Mouse (Mus musculus) fat pad, adult 2 months (tissue): ENCODE results near the gene Robo1.

Experiments used
- DNase-seq: peaks from one replicate; pipeline ENCODE4 v3.0.0-alpha.2; 2011; ENCODE audit warnings: low read depth, low spot score; ENCODE audit errors: extremely low read depth

The Robo1 gene

GRCm38 (mm10) chr16:72670240-72671038 lies 362.3 kb downstream of the Robo1 start:
- DNase-seq: no peak

GRCm38 (mm10) chr16:72677234-72677633 lies 369.1 kb downstream of the Robo1 start:
- no peak for DNase-seq

DNA sequence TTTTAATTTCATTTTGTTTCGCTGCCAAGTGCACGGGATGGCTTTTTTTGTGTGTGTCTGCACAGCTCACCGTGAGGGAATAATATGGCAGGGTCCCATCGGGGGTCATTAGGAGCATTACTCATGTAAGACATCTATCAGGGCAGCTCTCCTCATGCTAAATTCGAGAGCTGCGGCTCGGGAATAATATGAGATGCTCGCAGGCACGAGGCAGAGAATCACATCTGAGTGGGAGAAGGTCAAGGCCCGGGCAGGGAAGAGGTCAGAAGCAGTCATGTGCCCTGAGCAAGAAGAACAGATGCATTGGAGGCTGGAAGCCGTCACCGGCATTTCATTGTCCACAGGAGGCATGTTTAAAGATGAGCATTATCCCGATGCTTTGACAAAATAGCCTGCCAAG lies 370.3 kb downstream of the Robo1 start:
- DNase-seq: no peak

DNA sequence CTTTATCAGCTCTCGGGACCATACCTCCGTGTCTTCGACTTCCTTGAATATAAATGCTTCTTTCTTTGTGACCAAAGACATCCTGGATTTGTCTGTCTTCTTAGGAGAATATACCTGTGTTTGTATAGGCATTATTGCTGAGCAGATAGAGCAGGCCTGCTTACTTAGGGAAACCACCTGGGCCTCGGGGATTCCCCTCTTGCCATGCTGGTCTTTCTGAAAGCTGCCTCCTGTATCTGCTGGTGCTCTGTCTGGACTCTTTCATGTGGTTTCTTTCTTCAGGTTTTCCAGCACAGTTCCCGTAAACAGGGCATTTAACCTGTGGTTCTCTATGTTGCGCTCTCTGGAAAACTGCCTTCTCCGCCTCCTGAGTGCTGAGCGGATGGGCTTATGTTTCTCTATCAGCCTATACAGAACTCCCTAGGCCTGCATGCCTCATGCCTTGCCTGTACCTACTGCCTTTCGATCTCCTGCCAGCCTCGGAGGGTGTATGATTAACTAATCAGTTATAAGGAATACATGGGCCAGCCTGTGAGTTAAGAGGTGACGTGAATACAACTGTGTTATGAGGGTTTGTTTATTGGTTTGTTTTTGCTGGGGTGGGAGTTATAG lies 370.9 kb downstream of the Robo1 start:
- no peak for DNase-seq

- DNase-seq: no peak
These were observed 377.7 kb downstream of the Robo1 start for GRCm38 (mm10) chr16:72685604-72686479.

DNA sequence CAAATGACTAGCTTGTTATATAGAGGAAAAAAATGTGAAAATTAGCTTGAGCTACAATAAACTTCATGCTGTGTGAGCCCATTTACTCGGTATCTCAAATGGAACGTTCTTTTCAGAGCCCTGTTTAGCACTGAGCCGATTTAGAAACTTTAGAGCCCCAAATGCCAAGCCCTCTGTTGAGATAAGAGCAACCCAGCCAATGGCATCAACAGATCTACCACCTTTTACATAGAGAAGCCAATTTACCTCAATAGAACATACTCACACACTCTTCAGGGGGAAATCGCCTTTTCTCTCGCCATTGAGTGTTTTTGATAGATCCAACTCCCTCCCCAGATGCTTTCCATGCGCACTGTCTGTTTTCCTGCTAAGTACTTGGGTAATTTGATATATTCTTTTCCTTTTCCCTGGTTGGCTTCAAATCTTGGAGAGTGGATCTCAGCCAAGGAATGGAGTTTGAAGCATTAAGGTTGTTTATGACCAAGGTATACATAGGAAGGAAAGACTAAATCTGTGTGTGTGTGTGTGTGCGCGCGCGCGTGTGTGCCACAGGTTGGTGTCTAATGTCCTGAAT lies 378.5 kb downstream of the Robo1 start:
- no peak for DNase-seq

DNA sequence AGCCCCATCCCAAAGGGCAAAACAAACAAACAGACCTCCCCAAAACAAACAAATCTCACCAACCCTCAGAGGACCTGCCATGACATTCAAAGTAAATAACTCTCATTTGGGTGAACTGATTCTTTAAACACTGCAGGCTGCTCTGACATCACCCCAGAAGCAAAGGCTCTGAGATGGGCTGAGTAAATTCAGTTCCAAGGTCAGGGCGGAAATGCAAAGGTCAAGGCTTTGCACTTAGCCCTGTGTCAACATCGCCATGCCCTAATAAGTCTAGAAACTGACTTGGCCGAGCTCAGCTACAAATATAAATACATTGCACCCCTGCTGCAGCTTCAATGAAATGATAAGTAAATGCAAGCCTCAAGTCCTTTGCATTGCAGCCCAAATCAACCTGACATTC lies 379.5 kb downstream of the Robo1 start:
- no peak for DNase-seq

GRCm38 (mm10) chr16:72688185-72688681 lies 380.1 kb downstream of the Robo1 start:
- DNase-seq: peak; percentile 30

DNA sequence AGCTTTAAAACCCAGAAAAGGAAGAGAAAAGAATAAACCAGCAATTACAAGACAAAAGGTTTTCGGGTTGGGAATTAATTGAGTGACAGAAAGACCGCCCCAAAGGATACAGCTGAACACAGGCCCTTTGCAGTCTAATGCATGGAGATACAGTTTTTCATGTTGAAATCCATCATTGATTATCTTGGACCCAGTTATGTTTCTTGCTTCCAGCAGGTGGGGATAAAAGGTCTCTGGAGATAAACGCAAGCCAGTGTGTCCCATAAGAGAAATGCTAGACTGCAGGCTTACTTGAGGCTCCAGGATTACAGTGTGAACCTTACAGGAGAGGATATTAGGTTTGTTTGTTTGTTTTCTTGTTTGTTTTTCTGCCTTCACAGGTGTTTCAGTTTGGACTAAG lies 383.8 kb downstream of the Robo1 start:
- DNase-seq: no peak

DNA sequence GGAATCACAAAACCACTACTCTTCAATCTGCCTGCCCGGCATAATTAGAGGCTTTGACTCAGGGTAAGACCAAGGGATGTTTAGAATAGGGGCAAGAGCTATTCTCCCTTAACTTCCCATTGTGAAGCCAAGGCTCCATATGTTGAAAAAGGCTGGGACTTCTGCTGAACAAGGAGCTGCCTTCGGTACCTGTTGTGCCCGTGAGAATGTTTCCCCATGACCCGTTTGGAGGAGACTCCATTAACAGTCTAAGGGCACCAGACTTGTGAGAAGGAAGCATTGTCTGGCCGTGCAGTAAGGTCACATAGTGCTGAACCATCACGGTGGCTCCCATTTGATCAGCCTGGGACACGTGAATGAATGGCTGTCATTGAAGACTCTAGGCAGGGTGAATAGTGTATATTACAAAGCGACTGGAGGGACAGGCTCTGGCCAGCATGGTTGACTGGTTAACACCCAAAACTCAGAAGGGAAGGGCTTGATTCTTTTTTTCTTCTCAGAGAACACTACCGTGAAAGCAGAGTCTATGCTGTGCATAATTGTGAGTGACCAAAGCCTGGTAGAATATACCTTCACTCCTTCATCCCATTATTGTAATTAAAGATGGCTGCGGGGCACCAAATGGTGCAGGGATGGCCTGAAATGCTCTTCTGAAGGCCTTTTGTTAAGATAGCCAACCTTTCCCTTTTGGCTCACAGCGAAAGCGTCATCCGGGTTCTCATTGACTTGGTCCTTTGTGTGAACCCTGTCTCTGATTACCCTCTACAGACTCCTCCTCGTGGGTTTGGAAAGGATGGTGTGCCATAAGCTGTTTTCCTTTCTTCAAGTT lies 385.6 kb downstream of the Robo1 start:
- no peak for DNase-seq

DNA sequence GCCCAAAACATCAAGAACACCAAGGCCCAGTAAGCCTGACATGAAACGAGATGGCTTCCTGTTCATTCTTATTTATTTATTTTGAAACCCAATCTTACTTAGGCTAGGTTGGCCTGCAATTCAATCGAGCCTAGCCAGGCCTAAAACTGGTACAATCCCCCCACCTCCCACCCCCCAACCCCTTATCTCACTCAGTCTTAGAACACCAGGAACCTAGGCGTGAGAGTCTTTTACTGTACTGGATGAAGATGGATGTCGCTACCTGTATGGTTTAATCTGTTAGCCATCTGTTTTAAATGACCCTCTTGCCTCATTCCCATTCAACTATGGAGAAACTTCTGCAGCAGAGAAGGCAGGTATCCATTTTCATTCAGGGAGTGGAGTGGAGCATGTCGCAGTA lies 386.7 kb downstream of the Robo1 start:
- no peak for DNase-seq

DNA sequence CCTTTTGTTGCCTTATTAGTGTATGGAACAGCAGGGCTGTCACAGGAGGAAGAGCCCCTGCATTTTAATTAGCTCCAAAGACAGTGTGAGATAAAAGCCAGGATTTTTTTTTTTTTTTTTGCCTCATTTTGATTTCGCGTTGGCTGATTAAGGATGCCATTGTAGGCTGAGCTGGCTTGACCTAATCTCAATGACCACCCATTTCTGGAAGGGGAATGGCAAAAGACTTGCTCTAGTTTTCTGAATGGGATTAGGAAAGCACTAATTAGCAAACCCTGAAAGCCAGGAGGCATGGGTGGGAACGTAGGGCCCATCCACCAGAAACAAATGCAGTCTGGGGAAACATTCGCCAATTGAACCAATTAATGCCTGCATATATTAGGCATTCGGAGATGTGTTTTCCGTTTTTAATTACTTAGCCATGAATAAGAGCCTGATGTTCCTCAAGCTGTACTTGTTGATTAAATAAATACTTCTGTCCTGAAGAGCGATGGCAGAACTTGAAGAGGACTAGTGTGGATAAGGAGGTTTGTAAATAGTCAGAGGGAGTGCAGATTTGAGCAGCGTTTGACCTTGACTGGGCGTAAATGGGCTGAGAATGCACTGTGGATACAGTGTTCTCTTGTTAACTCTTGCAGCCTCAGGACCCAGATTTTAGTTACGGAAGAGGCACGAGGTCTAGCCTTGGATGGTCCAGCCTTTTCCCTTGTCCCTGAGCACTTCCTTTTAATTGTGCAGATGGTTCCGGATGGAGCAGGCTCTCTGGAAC lies 391.3 kb downstream of the Robo1 start:
- no peak for DNase-seq

- DNase-seq: no peak
These were observed 392.2 kb downstream of the Robo1 start for GRCm38 (mm10) chr16:72700297-72700696.

GRCm38 (mm10) chr16:72703486-72703885 lies 395.4 kb downstream of the Robo1 start:
- DNase-seq: no peak

DNA sequence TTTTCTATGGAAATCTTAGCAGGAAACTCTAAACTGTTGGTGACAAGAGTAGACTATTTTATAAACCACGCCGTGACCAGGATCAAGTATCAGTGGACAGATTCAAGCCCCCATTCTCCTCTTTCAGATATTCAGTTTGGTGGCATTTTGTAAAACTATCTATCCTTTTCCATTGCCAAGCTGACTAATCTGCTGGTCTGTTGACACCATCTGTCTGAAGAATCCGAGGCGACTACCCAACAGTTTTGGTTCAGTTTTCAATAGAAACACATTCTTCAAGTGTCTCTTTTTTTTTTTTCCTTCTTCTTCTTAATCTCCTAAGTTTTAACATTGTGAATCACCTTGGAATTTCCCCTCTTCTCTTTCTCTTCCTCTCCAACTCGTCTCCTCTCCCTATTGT lies 397.7 kb downstream of the Robo1 start:
- DNase-seq: no peak

- DNase-seq: peak; percentile 54
These were observed 400.4 kb downstream of the Robo1 start for GRCm38 (mm10) chr16:72708526-72708925.

GRCm38 (mm10) chr16:72717118-72717802 lies 409.2 kb downstream of the Robo1 start:
- no peak for DNase-seq

- no peak for DNase-seq
These were observed 411.0 kb downstream of the Robo1 start for GRCm38 (mm10) chr16:72719063-72719462.

DNA sequence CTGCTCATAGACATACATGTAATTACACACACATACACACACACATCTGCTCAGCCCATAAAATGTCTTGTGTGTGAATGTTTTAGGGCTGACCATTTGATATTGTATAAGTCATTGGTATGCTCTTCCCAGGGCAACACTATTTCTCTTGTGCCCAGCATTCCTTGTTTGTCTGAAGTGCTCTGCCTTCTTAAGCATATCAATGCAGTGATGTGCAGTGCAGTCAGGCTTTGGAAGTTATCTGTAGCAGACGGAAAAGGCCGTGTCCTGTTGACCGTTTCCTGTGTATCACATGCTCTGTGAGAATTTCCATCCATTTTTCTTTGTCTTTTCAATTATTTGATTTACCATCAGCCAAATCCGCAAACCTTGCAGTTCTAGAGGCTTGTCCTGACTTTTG lies 412.9 kb downstream of the Robo1 start:
- DNase-seq: no peak
